Mouse (Mus musculus) regulatory T cell (primary cell): ENCODE measurements around the gene Zfp296.

ENCODE experiments used
- in situ Hi-C: fragments of 300-600 bp; cut with MboI, MseI; formaldehyde crosslinking; loops from one replicate; pipeline ENCODE4 v1.15.1; 2025; ENCODE audit warnings: high pct_unique_total_duplicates

The Zfp296 gene

DNA sequence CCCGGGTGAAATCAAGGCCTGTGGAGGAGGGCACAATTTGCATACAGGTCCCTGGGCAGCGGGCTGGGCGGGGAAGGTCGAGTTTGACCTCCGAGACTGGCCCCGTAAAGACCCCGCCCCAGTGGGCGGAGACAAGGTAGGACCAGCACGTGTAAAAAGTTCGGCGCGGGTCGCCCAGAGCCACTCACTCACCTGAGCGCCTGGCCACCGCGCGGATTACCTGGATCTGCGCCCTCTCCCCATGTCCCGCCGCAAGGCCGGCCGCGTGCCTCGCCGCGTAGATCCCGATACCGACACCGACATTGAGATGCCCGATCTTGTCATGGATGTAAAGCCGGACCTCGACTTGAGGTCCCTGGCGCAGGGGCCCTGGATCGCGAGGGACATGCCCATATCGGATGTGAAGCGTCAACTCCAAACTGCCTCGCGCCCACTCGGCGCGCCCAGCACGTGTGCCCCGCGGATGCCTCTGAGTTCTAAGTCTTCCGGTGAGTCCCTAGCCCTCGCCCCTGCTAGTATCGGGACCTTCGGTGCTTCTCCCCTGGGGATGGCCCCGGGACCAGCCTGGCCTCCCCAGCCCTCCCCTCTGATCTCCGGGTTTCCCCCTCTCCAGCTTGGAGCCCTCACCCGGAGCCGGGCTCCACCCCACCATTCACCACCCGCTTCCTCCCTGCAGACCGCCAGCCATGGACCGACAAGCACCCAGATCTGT lies at the start of gene Zfp296, which contains the start of gene Gemin7:
TSS of gene Zfp296 (plus strand) at position 147 of the 712 bp plus-strand sequence.
TSS of gene Gemin7 (minus strand) at position 455 of the 712 bp plus-strand sequence.
- in situ Hi-C loops: no loop called here

GRCm38 (mm10) chr7:19531077-19531476 lies 46.0 kb upstream of the Zfp296 start:
- in situ Hi-C loops: no loop called here

- in situ Hi-C loops: no loop called here
Measured at GRCm38 (mm10) chr7:19532240-19532639, 44.8 kb upstream of the Zfp296 start.

- in situ Hi-C loops: no loop called here
Measured at GRCm38 (mm10) chr7:19534676-19535075, 42.4 kb upstream of the Zfp296 start.

GRCm38 (mm10) chr7:19540771-19541566 lies 36.1 kb upstream of the Zfp296 start:
- in situ Hi-C loops: loop anchor here (5.0 kb wide), 1 partner anchor 94 kb away; no protein-coding TSS in a partner anchor

DNA sequence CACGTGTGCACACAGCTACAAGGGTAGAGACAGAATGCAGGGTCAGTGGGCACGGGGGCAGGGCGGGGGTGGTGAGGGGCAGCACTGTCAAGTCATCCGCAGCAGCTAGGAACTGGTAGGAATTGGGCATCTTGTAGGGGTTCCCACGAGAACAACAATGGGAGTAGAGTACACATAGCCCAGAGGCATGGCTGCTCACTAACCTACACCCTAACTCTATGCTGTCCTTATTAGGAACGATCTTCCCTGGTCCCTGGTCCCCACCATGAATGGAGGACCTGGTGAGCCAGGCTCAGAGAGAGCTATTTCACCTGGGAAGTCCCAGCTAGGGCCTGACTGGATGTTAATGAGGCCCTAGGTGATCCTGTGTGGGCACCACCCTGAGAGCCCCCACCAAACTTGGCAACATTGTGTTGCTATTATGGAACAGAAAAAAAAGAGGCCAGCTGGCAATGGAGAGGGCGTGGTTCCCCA lies 35.4 kb upstream of the Zfp296 start:
- in situ Hi-C loops: loop anchor here (5.0 kb wide), 1 partner anchor 94 kb away; no protein-coding TSS in a partner anchor

- in situ Hi-C loops: loop anchor here (5.0 kb wide), 1 partner anchor 95 kb away; no protein-coding TSS in a partner anchor
Measured at GRCm38 (mm10) chr7:19542155-19542691, 34.9 kb upstream of the Zfp296 start.

DNA sequence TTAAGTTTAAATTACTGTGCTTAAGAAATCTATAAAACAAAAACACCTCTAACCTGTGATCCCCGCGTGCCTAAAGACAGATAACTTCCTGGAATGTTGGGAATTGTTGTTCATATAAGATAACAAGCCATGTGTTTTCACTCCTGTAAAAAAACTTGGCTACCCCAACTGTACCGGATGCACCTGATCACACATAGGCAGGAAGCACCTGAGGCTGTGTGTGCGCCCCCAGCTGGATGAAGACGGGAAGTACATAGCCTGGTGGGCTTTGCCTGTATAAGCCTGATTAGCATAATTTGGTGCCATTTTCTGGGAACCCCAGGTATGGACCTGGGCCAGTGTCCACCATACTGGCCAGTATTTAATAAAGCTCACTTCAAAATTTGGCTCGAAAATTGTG lies 33.5 kb upstream of the Zfp296 start:
- in situ Hi-C loops: loop anchor here (5.0 kb wide), 1 partner anchor 96 kb away; no protein-coding TSS in a partner anchor

DNA sequence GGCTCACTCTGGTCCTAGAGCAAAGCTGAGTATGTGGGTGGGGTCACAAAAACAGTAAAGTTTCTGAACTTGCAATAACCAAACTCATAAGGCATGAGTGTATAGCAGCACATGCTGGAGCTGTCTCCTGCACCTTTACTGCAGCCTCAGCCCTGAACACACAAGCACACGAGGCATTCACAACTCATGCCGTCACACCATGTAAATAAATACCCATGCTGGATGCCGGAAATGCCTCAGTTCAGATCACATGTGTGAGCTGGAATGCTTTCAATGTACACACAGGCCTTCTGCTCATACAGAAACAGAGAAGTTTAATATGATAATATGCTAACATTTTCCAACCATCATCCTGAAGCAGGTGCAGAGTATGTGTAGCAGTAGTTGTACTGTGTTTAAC lies 31.1 kb upstream of the Zfp296 start:
- in situ Hi-C loops: no loop called here

DNA sequence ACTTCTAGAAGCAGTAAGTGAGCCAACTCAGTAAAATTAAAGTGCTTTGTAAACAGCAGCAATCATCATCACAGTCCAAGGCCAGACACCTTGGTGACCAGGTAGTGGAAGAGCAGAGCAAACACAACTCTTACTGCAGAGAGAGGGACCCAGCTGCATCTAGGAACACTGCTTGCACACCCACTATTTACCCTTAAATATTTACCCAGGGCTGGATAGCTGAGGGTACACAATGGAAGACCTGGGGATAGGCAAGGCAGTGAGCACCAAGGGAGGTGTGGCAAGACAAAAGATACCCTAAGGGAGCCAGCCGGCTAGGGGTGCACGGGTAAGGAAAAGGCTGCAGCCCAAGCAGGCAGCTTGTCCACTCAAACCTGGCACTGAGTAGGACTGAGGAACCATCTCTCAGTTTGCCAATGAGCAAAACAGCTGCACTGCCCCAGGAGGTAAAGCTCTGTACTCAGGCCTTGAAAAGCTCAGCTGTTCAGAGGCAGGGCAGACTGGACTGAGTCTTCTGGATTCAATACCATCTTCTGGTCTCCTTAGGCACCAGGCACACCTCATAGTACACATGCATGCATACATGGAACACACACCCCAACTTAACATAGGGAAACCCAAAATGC lies 29.6 kb upstream of the Zfp296 start:
- in situ Hi-C loops: no loop called here

DNA sequence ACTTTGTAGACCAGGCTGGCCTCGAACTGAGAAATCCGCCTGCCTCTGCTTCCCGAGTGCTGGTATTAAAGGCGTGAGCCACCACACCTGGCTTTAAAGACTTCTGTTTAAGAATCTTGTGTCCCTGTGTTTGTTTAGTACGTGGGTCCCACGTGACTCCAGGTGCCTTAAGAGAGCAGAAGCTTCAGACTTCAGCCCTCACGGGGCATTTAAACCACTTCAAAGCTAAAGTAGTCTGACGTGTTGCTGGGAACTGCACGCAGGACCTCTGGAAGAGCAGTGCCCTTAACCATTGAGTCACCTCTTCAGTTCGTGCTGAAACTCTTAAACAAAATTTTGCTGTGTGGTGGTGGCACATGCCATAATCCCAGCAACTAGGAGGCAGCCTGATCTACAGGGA lies 27.7 kb upstream of the Zfp296 start:
- in situ Hi-C loops: no loop called here

GRCm38 (mm10) chr7:19551634-19552033 lies 25.5 kb upstream of the Zfp296 start:
- in situ Hi-C loops: no loop called here

GRCm38 (mm10) chr7:19552443-19552842 lies 24.6 kb upstream of the Zfp296 start:
- in situ Hi-C loops: no loop called here

DNA sequence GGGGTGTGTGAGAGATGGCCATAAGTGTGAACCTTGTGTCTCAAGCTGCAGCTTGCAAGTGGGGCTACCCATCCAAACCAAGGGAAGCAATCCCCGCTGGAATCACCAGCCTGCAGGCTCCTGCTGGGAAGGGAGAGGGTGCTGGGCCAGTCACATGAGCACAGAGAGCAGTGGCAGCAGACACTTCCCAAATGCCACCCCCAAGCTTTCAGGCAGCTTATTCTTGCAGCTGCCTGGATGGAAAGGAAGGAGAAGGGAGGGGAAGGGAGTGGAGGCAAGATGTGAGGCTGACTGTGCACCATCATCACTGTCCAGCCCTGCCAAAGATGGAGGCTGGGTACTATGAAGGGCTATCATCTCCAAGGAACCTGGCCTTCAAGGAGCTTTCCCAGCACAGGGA lies 22.9 kb upstream of the Zfp296 start:
- in situ Hi-C loops: no loop called here

DNA sequence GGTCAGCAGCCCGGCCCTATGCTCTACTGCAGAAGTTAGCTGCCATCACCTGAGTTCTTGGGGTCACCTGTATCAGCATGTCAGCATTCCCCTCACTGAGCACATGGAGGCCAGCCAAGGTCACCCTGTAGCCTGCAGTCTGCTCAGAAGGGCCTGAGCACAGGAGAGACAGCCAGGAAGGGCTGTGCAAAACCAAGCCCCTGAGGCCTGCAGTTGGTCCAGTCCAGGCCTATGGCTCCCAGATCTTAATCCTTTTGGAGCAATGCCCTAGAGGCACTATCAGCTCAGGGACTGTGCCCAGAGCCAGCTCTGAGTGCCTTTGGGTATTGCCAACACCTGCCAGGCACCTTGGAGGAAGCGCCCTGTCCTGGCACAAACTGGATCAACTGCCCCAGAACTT lies 20.0 kb upstream of the Zfp296 start:
- in situ Hi-C loops: no loop called here

DNA sequence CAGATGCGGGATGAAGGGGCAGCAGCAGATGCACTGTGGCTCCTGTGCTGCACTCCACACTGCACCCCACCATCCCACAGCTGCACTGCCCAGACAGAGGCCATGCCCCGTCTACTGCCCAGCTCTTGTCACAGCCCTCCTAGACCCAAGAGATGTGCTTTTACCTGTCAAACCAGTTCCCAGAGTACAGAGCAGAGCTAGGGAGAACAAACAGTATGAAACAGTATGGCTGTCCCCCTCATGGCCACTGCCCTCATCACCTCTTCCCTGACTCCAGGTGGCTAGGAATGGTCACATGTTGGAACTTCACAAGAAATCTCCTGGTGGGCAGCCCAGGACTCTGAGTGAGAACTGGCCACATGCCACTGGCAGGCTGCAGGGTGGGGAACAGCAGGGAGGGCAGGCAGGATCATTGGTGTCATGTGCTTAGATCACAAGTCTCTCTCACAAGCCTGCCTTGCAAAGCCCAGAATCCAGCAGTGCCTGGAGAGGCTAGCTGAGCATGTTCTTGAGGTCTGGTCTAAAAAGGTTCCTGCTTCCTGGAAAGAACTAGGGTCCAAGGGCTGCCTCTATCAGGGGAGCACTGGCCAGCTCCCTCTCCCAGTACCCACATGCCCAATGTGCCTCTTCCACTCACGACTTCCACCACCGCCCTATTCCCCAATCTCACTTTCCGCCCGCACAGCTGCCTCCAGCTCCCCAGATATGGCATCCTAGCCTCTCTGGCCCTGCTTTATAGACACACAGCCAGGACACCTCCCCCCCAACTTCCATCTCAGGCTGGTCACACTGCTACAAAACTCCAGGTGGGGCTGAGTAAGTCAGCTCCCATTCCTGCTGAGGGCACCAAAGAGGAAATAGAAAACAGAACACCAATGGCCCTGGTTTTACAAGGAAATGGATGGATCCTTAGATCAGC lies 18.8 kb upstream of the Zfp296 start:
- in situ Hi-C loops: no loop called here

GRCm38 (mm10) chr7:19558965-19559364 lies 18.1 kb upstream of the Zfp296 start:
- in situ Hi-C loops: no loop called here

- in situ Hi-C loops: no loop called here
Measured at GRCm38 (mm10) chr7:19560491-19561260, 16.4 kb upstream of the Zfp296 start.

- in situ Hi-C loops: no loop called here
Measured at GRCm38 (mm10) chr7:19561431-19561764, 15.7 kb upstream of the Zfp296 start.
